Mouse (Mus musculus) T-cell, adult 2 months (primary cell): Measurements from ENCODE around the gene Nrcam.

Source experiments
- DNase-seq: peaks from one replicate; pipeline ENCODE4 v3.0.0; 2022; ENCODE audit warnings: low spot score

Nrcam gene

DNA sequence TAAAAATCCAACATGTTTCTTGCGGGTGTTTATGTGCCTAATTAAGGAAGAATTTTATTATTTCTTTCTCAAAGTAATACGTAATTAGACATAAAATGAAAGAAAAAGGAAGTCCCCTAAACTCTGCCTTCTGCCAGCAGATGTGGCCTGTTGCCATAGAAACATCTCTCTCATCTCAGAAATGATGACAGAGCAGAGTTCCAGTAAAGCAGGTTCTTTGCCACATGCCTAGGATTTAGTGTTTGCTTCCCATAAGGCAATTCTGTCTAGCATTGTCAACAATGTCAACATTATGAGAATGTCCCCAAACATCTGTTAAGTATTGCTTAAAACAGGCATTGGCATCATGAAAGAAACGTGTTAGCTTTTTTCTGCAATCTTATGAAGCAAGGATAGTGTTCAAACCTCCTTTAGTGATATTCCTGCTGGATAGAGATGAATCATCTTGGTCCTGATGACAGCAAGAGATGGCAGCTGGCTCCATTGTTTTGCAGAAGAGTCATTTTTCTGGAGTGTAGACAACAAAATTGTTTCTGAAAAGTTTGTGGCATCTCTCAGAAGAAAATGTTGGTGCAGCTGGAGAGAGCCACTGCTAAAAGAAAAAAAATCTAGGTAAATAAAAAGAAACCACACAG lies 42.5 kb downstream of the Nrcam start:
- no peak for DNase-seq

DNA sequence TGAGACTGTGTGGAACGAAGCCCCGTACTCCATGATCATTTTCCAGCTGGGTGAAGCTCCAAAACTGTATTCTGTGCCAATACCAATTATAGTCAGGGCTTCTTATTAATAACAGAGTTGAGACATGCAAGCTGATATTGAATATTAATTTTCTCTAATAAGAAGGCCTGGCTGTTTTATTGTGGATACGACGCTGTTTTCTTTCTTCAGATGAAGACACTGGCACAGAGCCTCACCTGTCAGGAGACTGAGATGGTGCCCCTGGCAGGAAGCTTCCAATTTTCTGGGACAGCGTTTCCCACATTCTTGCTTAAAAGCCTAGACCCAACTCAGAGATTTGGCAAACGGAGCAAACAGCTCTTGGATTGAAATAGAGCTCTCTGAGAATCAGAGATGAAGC lies 47.3 kb downstream of the Nrcam start:
- DNase-seq: no peak

DNA sequence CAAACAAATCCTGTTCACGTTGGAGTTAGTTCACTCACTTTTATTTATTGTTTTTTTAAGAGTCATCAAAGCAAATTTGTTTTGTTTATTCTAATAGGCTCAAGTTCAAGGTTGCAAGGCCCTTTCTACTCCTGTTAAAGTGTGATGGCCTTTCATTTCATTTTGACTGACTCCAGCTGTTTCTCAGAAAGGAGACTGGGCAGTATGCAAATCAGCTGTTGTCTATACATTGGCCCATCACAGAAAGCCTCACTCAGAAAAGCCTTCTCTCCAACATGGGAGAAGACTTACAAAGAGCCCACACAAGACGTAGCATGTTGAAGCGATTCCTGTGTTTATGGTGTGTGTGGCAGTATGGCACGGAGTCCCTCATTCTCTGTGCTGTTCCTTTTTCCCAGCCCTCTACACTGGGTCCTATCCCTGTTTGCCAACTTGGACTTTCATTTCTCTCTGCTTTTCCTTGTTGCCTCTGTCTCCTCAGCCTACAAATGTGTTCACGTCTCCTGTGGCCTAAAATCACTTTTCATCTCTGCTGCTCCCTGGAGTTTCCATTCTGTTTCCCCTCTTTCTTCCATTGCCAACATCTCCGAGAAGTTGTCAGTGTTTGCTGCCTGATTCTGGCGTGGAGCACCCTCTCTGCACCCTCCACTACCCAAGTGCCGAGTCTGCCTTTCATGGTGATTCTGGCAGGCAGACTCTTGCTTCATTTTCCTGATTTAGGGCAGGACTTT lies 49.9 kb downstream of the Nrcam start:
- no peak for DNase-seq

GRCm38 (mm10) chr12:44380805-44381204 lies 52.1 kb downstream of the Nrcam start:
- no peak for DNase-seq

DNA sequence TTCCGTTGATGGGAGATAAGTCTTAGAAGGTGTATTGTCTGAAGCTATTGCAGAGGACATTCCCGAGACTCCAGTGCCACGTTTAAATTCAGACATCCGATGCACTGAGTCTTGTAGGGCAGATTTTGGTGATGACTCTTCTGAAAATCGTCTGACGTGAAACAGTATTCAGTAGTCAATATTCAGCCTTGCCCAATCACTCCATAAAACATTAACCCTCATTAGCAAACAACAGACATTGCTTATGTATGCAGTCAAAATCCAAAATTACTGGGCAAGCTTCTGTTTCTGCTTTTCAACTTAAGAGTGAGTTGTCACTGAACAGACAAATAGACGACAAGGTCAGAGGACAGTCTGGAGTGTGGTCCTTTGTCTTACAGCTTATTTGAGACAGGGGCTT lies 57.7 kb downstream of the Nrcam start:
- no peak for DNase-seq

- DNase-seq: no peak
These were observed 59.5 kb downstream of the Nrcam start for GRCm38 (mm10) chr12:44388220-44388619.

DNA sequence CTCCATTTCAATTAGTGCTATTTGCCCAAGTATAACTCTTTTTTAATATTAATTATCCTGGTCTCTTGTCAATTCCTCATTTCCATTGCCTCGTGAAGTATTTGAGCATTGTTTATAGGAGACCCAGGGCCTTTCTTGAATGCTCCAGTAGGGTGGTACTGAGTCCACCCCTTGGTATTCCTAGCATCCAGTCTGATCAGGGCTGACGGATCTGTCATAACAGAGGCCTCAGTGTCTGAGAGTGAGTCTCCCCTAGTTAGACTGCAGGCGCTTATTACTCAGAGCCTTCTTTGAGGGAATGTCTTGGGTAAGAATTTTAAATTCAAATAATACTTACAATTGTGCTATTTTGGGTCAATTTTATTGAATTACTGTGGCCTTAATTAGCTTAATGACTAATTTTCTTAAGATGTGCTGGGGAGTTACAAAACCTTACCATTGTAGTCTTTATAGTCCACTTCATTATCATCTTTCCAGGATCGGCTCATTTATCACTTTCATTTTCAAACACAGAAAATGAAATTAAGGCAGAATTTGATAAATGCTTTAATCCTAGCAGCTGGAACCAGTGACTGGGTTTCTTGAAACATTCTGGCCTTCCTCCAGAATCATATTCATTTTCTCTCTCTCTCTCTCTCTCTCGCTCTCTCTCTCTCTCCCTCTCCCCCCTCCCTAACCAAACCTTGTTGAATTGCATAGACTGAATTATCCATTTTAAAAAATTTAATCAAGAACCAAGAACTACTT lies 61.9 kb downstream of the Nrcam start:
- no peak for DNase-seq

DNA sequence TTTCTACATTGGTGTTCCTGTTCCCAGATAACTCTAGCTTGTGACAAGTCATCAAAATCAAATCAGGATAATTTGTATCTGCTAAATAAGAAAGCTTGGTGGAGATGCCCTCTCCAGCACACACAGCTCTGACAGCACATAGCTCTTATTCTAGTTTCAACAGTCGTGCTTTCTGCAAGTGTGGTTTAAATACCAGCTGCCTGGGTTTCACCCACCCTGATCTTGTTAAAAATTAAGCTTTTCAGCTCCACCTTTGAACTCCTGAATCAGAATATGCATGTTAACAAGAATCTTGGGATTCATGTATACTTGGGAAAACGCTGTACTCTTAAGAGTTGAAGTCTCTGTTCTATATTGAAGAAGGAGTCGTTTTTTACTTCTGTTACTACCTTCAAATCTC lies 66.2 kb downstream of the Nrcam start:
- no peak for DNase-seq

- DNase-seq: no peak
These were observed 69.1 kb downstream of the Nrcam start for GRCm38 (mm10) chr12:44397782-44398181.

DNA sequence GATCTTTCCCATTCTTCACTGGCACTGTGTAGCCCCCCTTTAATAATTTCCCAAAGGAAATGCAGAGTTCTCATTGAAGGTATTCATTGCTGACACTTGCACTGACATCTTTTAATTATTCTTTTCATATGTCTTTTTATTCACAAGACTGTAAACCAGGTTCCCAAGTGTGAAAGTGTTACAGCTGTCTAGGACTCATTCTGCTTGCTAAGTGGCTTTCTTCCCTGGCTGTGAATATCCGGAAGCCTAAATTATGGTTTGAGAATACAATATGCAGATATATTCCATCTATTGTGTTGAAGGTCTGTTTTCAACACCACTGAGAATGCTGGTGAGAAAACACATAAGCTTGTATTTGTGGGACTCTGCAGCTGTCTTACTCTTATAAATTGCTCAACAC lies 73.4 kb downstream of the Nrcam start:
- DNase-seq: no peak

DNA sequence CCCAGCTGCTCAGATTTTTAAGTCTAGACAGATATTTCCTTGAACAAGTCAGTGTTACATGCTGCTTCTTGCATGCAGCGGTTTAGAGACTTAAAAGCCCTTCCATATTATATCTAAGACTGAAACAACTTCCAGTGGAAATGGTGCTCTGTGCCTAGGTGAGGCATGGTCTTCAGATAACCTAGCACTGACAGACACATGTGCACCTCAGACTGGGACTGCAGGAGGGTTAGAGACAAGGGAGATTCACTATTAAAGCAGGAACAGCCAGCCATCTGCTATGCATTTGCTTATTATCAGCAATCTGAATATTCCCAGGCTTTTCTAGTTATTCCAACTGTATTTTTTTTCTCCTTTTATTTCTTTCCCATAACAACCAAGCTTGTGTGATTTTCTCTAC lies 74.6 kb downstream of the Nrcam start:
- DNase-seq: no peak

- DNase-seq: no peak
These were observed 75.2 kb downstream of the Nrcam start for GRCm38 (mm10) chr12:44403731-44404424.

- DNase-seq: no peak
These were observed 81.1 kb downstream of the Nrcam start for GRCm38 (mm10) chr12:44409786-44410185.

DNA sequence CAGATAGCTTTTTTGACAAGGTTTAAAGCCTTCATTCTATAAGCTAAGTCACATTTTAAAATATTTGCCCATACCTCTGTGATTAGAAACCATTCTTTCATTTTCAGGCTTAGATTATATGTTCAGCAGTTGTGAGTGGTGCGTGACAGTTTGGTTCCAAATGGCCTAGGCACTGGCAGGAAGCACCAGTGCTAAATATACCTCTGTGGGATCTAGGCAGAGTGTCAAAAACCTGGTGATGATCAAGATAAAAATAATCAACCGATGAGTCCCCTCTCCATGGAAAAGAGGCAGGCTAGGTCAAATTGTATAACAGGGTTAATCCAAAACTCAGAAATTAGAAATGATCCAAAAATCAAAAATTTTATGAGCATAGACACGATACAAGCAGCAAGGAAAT lies 82.3 kb downstream of the Nrcam start:
- no peak for DNase-seq

DNA sequence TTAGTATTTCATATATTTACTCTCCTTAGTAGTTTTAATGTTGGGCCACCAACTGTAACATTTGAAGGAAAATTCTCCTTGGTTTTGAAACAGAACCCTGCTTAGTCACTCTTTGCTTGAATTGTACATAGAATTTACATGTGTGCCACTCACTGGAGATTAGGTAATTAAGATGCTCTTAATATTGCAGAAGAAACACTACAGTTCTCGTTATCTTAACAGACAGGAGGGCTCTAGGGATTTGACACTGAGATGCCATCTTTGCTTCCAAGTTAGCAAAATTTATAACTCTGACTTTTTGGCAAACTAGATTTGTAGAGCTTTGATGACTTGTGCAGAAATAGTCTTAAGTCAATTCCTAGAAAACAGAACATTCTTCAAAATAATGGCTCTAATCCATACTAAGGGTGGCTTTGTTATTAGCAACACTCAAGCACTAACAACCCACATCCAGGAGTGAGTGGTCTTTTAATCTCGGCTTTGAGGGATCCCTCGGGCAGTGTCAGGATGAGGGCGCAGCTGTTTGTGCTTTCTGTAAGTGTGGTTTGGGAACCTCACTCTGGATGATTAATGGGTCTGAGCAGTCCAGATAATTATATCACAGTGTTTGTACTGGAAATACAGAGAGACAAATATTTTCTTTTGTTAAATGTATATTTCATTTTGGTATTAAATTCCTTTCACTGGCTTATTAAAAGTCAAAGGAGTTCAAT lies 93.6 kb downstream of the Nrcam start:
- DNase-seq: no peak

DNA sequence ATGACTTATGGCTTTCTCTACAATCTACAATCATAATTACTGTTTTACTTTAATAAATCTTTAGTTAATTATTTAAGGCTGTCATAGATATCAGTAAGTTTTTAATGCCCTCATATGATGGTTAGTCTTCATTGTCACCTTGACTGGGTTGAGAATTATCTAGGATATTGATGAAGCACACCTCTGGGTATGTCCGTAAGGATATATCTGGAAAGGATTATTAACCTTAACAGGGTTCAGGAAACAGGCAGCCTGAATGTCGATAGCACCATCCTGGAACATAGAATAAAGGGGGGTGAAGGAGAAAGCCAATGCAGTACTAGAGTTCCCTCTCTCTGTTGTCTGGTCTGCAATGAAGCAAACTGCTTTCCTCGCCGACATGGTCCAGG lies 94.2 kb downstream of the Nrcam start:
- DNase-seq: no peak

GRCm38 (mm10) chr12:44424011-44424410 lies 95.3 kb downstream of the Nrcam start:
- no peak for DNase-seq

DNA sequence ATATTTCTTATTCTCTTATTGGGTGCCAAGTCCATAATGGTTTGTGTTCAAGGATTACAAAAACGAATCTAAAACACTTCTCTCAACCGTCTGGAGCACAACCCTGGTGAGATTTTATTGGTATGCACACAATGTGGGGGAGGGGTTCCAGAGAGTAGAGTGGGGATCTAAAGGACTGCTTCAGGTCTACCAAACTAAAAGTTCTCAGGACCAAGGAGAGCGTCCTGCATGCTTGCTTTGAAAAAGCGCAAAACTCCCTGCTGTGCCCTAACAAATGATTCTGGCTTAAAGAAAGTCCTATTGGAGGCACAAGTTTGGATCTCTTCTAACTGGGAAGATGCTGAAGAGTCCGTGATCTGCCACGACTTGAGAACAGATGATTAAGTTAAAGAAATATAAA lies 96.4 kb downstream of the Nrcam start:
- DNase-seq: no peak

- DNase-seq: no peak
These were observed 101.7 kb downstream of the Nrcam start for GRCm38 (mm10) chr12:44430335-44430734.

DNA sequence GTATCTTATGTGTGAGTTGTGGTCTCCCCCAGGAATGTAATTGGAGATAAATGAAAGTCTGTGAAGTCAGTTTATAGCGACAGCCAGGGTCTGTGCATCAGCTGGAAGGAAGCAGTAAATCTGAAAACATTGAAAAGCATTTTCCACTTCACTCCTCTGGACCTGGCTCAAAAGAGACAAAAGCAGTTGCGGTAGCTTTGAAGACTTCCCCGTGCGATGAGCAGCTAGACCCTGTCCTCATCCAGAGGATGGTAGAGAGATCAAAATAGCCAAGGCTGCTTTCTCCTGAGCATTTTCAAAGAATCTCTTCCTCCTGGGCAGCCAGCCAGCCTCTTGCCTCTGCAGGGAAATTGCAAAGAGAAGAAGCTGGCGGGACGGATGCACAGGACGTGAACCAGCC lies 102.3 kb downstream of the Nrcam start:
- no peak for DNase-seq

GRCm38 (mm10) chr12:44432727-44433126 lies 104.0 kb downstream of the Nrcam start:
- no peak for DNase-seq
